Mouse (Mus musculus): Measurements from ENCODE around the gene Fth1.

DNA sequence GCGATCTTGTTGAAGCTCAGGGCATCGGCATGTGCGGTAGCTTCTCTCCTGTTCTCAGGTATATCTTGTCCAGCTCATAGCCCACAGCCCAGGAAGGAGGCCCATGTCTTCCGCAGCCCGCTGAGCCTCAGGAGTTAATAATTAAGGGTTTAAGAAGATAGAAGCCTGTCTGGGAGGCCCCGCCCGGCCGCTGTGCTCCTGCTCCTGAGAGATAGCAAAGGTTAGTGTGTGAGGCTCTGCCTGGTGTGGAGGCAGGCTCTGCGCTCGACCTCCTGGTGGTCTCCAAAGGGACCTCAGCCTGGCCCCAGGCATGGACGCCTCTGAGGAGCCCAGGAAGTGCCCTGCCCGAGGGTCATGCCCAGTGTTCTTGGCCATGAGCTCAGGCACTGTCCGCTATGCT lies 34.4 kb downstream of the Fth1 start:
- TF ChIP-seq CTCF (IDR thresholded peaks at IDR 0.05; ENCODE audit: low read depth, low read length) = no peak
- TF ChIP-seq POLR2A (IDR thresholded peaks at IDR 0.05; ENCODE audit: insufficient read depth, low read length) = no peak
- TF ChIP-seq EP300 (IDR thresholded peaks at IDR 0.05; ENCODE audit: insufficient read depth, low read depth, low read length) = no peak

All from ES-Bruce4 (cell line).